Mouse (Mus musculus) lung, postnatal 0 days (tissue): ENCODE measurements around the gene Dock9. TPM values are rescaled to one million over a fixed set of nuclear protein-coding genes. Genes with fewer than 3 reads are reported as not detected.

Experiments used
- ATAC-seq: fragments of 200-750 bp; cut with Nextera tagmentation; 2 replicates; pipeline ENCODE4 v1.8.0; 2017; ENCODE audit warnings: moderate library complexity
- DNase-seq: peaks from one replicate; pipeline ENCODE4 v3.0.0-alpha.2; 2016; ENCODE audit warnings: low spot score
- H3K27ac ChIP-seq: fragments of 300-500 bp; sonication (generic); 2 replicates; pipeline ENCODE4 v1.5.1; 2014; ENCODE audit warnings: antibody characterized with exemption, mild to moderate bottlenecking, low read length, mixed read lengths
- H3K27me3 ChIP-seq: fragments of 300-500 bp; sonication (generic); replicated peaks from 2 replicates; pipeline ENCODE4 v1.6.1; 2014; ENCODE audit warnings: low read length, mixed read lengths; ENCODE audit not compliant: insufficient read depth
- H3K36me3 ChIP-seq: fragments of 300-500 bp; sonication (generic); 2 replicates; pipeline ENCODE4 v1.6.1; 2014; ENCODE audit warnings: low read length, mixed read lengths; ENCODE audit not compliant: insufficient read depth
- H3K4me1 ChIP-seq: fragments of 300-500 bp; sonication (generic); 2 replicates; pipeline ENCODE4 v1.6.1; 2014; ENCODE audit warnings: antibody characterized with exemption, low read depth, low read length, mixed read lengths; ENCODE audit not compliant: insufficient read depth
- H3K4me2 ChIP-seq: fragments of 300-500 bp; sonication (generic); replicated peaks from 2 replicates; pipeline ENCODE4 v1.6.1; 2014; ENCODE audit warnings: low read depth, mild to moderate bottlenecking, low read length, moderate library complexity, mixed read lengths
- H3K4me3 ChIP-seq: fragments of 300-500 bp; sonication (generic); 2 replicates; pipeline ENCODE4 v1.5.1; 2014; ENCODE audit warnings: low read depth, low read length
- H3K9ac ChIP-seq: fragments of 300-500 bp; sonication (generic); replicated peaks from 2 replicates; pipeline ENCODE4 v1.6.1; 2014; ENCODE audit warnings: low read depth, mild to moderate bottlenecking
- H3K9me3 ChIP-seq: fragments of 300-500 bp; sonication (generic); 2 replicates; pipeline ENCODE4 v1.6.1; 2016; ENCODE audit warnings: low read length, mixed read lengths
- CTCF ChIP-seq: IDR thresholded peaks from 2 replicates; pipeline ENCODE4 v1.5.1; 2016; ENCODE audit warnings: antibody characterized with exemption, mild to moderate bottlenecking
- EP300 ChIP-seq: IDR thresholded peaks from 2 replicates; pipeline ENCODE4 v1.6.1; 2016; ENCODE audit warnings: antibody characterized with exemption, mild to moderate bottlenecking, control low read depth
- WGBS: fragments of 180-500 bp; shearing (Covaris S2); extraction: QIAGEN DNeasy Blood & Tissue Kit; methylation state at CpG from one replicate; pipeline ENCODE4 v1.1.7; 2014; 5-methylcytosine and 5-hydroxymethylcytosine counted together
- polyA plus RNA-seq: library from polyadenylated mRNA; unstranded; fragments of >200 nt; fragmentation: Nextera tagmentation; extraction: Ambion mirVana; gene quantifications from 2 replicates; pipeline ENCODE4 v1.2.1, GENCODE M21; 2015

Gene Dock9
- polyA plus RNA-seq, 1 experiment from 2014 or later, result 19.8 TPM

DNA sequence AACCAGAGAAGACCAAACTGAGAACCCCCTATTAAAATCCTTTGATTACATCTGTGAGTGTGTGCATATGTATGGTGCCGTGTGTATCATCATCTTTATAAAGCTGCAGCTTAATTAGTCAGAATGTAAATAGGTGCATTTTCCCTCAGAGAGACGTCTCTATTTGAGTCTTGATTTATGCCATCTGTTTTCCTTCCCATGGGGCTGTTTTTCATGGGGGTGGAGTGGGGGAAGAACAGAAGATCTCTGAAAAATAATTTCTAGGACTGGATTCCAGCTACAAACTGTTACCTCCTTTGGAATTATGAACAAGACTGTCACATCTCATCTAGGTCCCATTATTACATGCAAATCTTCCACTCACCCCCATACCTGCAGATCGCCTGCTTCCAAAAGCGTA is 193.1 kb downstream of the Dock9 start:
- 81% methylated on average over 4 of the region's 4 CpGs for WGBS
- no peak for DNase-seq

DNA sequence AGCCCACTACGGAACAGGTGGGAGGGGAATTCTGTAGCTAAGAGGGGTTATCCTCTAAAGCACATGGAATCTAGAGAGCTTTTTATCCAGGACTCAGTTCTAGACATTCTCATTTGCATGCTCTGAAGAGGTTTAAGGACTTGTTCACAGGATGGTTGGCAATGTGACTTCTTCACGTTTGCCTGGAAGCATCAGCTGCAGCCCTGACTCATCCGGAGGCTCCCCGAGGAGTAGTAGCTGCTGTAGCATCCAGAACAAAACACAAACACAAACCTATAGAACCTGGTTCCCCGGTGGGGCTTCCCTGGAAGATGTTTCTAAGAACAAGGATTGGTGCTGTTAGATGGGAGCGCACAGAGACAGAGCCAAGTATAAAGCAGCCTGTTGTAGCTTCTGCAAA is 195.0 kb downstream of the Dock9 start:
- no peak for ATAC-seq
- no peak overlapping the region for H3K4me2 ChIP-seq
- no peaks in the 10 kb centered on the region; the same call in 1 of the 2 replicates for H3K36me3 ChIP-seq
- H3K9me3 ChIP-seq, result no peaks in the 10 kb centered on the region
- WGBS, result 78% methylated on average over 6 of the region's 6 CpGs
- no peak for DNase-seq
- no peak for TF ChIP-seq CTCF
- TF ChIP-seq EP300, result no peak
- no peak overlapping the region for H3K9ac ChIP-seq
- H3K27me3 ChIP-seq, result no peaks in the 10 kb centered on the region
- H3K4me1 ChIP-seq, result no peaks in the 10 kb centered on the region
- H3K27ac ChIP-seq, result no peak overlapping the region
- no peak overlapping the region for H3K4me3 ChIP-seq

More for the DNA sequence above, 193.1 kb downstream of the Dock9 start:
- Histone ChIP-seq H3K4me2 (no peak overlapping the region), H3K9me3 (no peaks in the 10 kb centered on the region), H3K4me3 (no peak overlapping the region), H3K4me1 (0 out of 2 replicates have a peak, but pooled peaks cover 4% of the 10 kb centered on the region), H3K27ac (no peak overlapping the region), H3K36me3 (no peaks in the 10 kb centered on the region; the same call in 1 of the 2 replicates), H3K9ac (no peak overlapping the region), H3K27me3 (no peaks in the 10 kb centered on the region)
- TF ChIP-seq CTCF, result no peak
- TF ChIP-seq EP300, result no peak
- no peak for ATAC-seq

DNA sequence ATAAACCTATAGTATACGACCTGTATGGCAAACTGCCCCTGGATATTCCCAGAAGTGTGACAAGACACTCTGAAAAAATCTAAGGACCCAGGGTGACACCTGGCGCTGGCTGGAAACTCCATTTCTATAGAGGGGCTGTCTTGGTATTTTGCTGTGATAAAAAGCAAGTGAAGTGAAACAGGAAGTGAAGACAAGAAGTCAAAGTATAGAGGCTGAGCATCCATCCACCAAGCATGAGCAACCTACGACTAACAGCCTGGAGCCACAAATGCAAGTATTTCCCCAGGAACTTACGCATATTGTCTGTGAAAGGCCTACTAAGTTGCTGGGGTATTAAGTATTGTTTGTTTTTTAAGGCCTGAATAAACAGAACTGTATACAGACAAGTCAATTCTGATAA is 197.1 kb downstream of the Dock9 start:
- WGBS, result 82% methylated on average over 4 of the region's 4 CpGs
- H3K9ac ChIP-seq, result no peak overlapping the region
- no peaks in the 10 kb centered on the region for H3K4me1 ChIP-seq
- no peaks in the 10 kb centered on the region for H3K9me3 ChIP-seq
- DNase-seq (no peak), ATAC-seq (no peak)
- no peak overlapping the region for H3K27ac ChIP-seq
- no peak overlapping the region for H3K4me2 ChIP-seq
- H3K27me3 ChIP-seq, result no peaks in the 10 kb centered on the region
- peaks cover 5% of the 10 kb centered on the region; the same call in 1 of the 2 replicates for H3K36me3 ChIP-seq
- no peak overlapping the region for H3K4me3 ChIP-seq
- TF ChIP-seq CTCF, result no peak
- no peak for TF ChIP-seq EP300

DNA sequence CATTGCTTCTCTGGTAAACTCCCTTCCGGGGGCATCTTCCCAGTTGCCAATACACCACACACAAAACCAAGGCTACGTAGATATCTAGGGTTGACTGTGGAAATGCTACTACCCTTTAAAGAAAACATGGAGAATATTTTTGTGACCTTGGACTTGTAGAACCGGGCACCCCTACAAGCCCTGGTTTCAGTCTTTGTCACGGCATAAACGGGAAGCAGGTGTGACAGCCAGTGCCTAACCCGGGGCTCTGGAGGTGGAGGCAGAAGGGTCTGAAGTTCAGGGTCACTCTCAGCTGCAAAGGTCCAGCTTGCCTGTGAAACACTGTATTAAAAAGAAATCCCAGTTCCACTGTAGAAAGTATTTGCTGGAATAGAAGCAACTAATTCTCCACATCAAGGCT is 200.6 kb downstream of the Dock9 start:
- TF ChIP-seq CTCF (no peak), EP300 (no peak)
- DNase-seq (no peak), ATAC-seq (no peak)
- H3K36me3 ChIP-seq, result peaks cover 5% of the 10 kb centered on the region; the same call in 1 of the 2 replicates
- no peak overlapping the region for H3K4me3 ChIP-seq
- no peaks in the 10 kb centered on the region for H3K27me3 ChIP-seq
- H3K27ac ChIP-seq, result no peak overlapping the region
- H3K9ac ChIP-seq, result no peak overlapping the region
- WGBS, result 76% methylated on average over 6 of the region's 6 CpGs
- no peak overlapping the region for H3K4me2 ChIP-seq
- H3K9me3 ChIP-seq, result no peaks in the 10 kb centered on the region
- H3K4me1 ChIP-seq, result no peaks in the 10 kb centered on the region

DNA sequence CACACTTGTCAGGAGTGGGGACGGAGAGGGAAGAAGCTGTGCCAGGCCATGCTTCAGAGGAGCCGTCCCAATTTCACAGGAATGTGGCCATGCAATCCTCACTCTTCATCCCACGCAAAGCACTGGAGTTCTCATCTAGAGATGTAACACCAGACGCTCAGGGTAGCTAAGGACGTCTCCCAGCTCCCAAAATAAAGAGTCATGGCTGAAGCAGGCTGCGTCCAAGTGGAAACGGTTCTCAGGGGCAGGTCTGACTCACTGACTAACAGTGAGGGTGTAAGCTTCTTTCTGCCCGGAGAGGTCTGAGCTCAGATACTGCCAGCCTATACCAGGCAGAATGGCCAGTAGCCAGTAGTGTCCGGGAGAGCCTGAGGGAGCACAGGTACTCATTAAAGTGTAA is 201.0 kb downstream of the Dock9 start:
- H3K9ac ChIP-seq, result no peak overlapping the region
- WGBS, result 80% methylated on average over 9 of the region's 9 CpGs
- no peaks in the 10 kb centered on the region for H3K27me3 ChIP-seq
- H3K4me3 ChIP-seq, result no peak overlapping the region
- no peak for ATAC-seq
- peaks cover 5% of the 10 kb centered on the region; the same call in 1 of the 2 replicates for H3K36me3 ChIP-seq
- no peak overlapping the region for H3K4me2 ChIP-seq
- no peak for DNase-seq
- no peak for TF ChIP-seq EP300
- no peak for TF ChIP-seq CTCF
- H3K27ac ChIP-seq, result no peak overlapping the region
- H3K4me1 ChIP-seq, result no peaks in the 10 kb centered on the region
- H3K9me3 ChIP-seq, result no peaks in the 10 kb centered on the region

DNA sequence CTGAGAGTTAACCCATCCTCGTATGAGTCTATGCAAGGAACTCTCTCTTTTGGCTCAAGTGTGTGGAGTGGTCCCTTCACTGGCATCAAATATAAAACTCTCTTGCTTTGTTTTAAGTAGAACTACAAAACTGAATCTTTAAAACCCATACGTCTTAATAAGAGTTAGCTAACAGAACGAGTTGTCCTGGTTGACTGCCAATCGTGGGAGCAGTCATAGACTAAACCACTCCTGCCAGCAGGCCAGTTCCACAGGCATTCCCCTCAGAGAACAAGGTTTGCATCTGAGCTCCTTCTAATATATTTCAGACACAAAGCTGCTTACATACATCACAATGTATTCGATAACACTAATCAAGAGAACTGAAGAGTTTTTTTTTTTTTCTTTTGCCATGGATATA is 203.0 kb downstream of the Dock9 start:
- H3K27me3 ChIP-seq, result no peaks in the 10 kb centered on the region
- ATAC-seq (no peak), DNase-seq (no peak)
- no peak overlapping the region for H3K4me3 ChIP-seq
- no peaks in the 10 kb centered on the region for H3K9me3 ChIP-seq
- WGBS, result 51% methylated on average over 5 of the region's 5 CpGs
- no peak overlapping the region for H3K9ac ChIP-seq
- peaks cover 5% of the 10 kb centered on the region; the same call in 1 of the 2 replicates for H3K36me3 ChIP-seq
- no peak overlapping the region for H3K4me2 ChIP-seq
- TF ChIP-seq EP300 (no peak), CTCF (no peak)
- H3K27ac ChIP-seq, result no peak overlapping the region
- no peaks in the 10 kb centered on the region for H3K4me1 ChIP-seq
